Mouse (Mus musculus): ENCODE measurements around the gene Trpc7. TPM values are rescaled to one million over a fixed set of nuclear protein-coding genes. Genes with fewer than 3 reads are reported as not detected.

The Trpc7 gene
- polyA plus RNA-seq, 1 experiment from 2014 or later, result 0.20 TPM

GRCm38 (mm10) chr13:56770136-56770578, 125.6 kb downstream of the Trpc7 start:
- no peak for TF ChIP-seq CTCF (IDR thresholded peaks at IDR 0.05; ENCODE audit: low read depth)
- H3K4me1 ChIP-seq (replicated peaks; ENCODE audit: control insufficient read depth, insufficient read depth, low read length), result 0 out of 2 replicates have a peak, but pooled peaks cover 3% of the 10 kb centered on the region
- 63% methylated on average over 1 of the region's 1 CpGs for WGBS
- H3K9me3 ChIP-seq (ENCODE audit: control insufficient read depth), result no peaks in the 10 kb centered on the region
- H3K9ac ChIP-seq (ENCODE audit: low read depth, low read length), result no peak overlapping the region
- ATAC-seq, result no peak
- no peak overlapping the region for H3K4me2 ChIP-seq (replicated peaks; ENCODE audit: low read depth)
- H3K27ac ChIP-seq (ENCODE audit: low read depth, low read length), result no peak overlapping the region
- no peaks in the 10 kb centered on the region for H3K36me3 ChIP-seq (ENCODE audit: control insufficient read depth, insufficient read depth)
- no peaks in the 10 kb centered on the region for H3K27me3 ChIP-seq (replicated peaks; ENCODE audit: control insufficient read depth, insufficient read depth, low read length)
- H3K4me3 ChIP-seq (ENCODE audit: low read depth, low read length), result no peak overlapping the region

DNA sequence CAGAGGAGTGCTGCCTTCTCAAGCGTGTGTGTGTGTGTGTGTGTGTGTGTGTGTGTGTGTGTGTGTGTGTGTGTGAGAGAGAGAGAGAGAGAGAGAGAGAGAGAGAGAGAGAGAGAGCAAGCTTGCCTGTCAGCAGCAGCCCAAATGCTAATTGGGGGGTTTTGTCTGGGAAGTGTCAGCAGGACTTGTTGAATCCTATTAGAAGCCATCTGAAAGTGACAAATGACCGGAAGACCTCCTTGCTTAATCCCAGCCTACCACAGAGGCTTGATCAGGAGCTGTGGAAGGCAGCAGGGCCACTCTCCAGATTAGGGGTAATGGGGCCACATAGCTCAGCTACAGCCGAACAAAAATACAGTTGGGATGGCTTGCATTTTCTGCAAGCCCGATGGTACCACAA, 126.4 kb downstream of the Trpc7 start:
- no peak overlapping the region for H3K27ac ChIP-seq (ENCODE audit: low read depth, low read length)
- TF ChIP-seq CTCF (IDR thresholded peaks at IDR 0.05; ENCODE audit: low read depth), result no peak
- H3K4me2 ChIP-seq (replicated peaks; ENCODE audit: low read depth), result no peak overlapping the region
- ATAC-seq, result no peak
- 54% methylated on average over 4 of the region's 4 CpGs for WGBS
- no peaks in the 10 kb centered on the region for H3K36me3 ChIP-seq (ENCODE audit: control insufficient read depth, insufficient read depth)
- 0 out of 2 replicates have a peak, but pooled peaks cover 4% of the 10 kb centered on the region for H3K4me1 ChIP-seq (replicated peaks; ENCODE audit: control insufficient read depth, insufficient read depth, low read length)
- no peak overlapping the region for H3K9ac ChIP-seq (ENCODE audit: low read depth, low read length)
- no peak overlapping the region for H3K4me3 ChIP-seq (ENCODE audit: low read depth, low read length)
- H3K27me3 ChIP-seq (replicated peaks; ENCODE audit: control insufficient read depth, insufficient read depth, low read length), result no peaks in the 10 kb centered on the region
- no peaks in the 10 kb centered on the region for H3K9me3 ChIP-seq (ENCODE audit: control insufficient read depth)

DNA sequence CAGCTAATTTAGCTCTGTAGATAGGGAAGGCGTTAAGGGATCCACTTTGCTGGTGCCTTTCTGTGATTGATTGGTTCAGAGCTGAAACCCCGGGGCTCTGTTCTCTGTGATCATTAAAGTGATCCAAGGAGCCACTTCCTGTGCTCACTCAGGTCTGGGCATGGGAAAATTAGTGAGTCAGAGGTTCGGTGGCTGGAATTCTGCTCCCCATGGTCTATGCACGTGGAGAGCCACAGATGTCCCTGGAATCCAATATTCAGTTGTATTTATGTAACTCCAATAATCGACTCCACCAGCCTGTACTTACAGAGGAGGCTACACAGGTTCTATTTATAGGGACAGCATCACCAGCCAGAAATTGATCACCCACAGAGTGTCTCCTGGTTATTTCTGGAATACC, 129.6 kb downstream of the Trpc7 start:
- Histone ChIP-seq H3K4me1 (replicated peaks; ENCODE audit: control insufficient read depth, insufficient read depth, low read length) (0 out of 2 replicates have a peak, but pooled peaks cover 4% of the 10 kb centered on the region), H3K27ac (ENCODE audit: low read depth, low read length) (no peak overlapping the region), H3K4me2 (replicated peaks; ENCODE audit: low read depth) (no peak overlapping the region), H3K27me3 (replicated peaks; ENCODE audit: control insufficient read depth, insufficient read depth, low read length) (no peaks in the 10 kb centered on the region), H3K9ac (ENCODE audit: low read depth, low read length) (no peak overlapping the region), H3K4me3 (ENCODE audit: low read depth, low read length) (no peak overlapping the region), H3K36me3 (ENCODE audit: control insufficient read depth, insufficient read depth) (no peaks in the 10 kb centered on the region), H3K9me3 (ENCODE audit: control insufficient read depth) (no peaks in the 10 kb centered on the region)
- no peak for TF ChIP-seq CTCF (IDR thresholded peaks at IDR 0.05; ENCODE audit: low read depth)
- no peak for ATAC-seq
- 50% methylated on average over 5 of the region's 5 CpGs for WGBS

- 45% methylated on average over 25 of the region's 25 CpGs for WGBS
- Histone ChIP-seq H3K9ac (ENCODE audit: low read depth, low read length) (no peak overlapping the region), H3K36me3 (ENCODE audit: control insufficient read depth, insufficient read depth) (no peaks in the 10 kb centered on the region), H3K27ac (ENCODE audit: low read depth, low read length) (no peak overlapping the region), H3K4me1 (replicated peaks; ENCODE audit: control insufficient read depth, insufficient read depth, low read length) (0 out of 2 replicates have a peak, but pooled peaks cover 4% of the 10 kb centered on the region), H3K4me2 (replicated peaks; ENCODE audit: low read depth) (peak overlapping the region; percentile 55), H3K9me3 (ENCODE audit: control insufficient read depth) (no peaks in the 10 kb centered on the region), H3K4me3 (ENCODE audit: low read depth, low read length) (no peak overlapping the region), H3K27me3 (replicated peaks; ENCODE audit: control insufficient read depth, insufficient read depth, low read length) (no peaks in the 10 kb centered on the region)
- no peak for ATAC-seq
- TF ChIP-seq CTCF (IDR thresholded peaks at IDR 0.05; ENCODE audit: low read depth), result no peak
Measured at GRCm38 (mm10) chr13:56765284-56766032, 130.3 kb downstream of the Trpc7 start.

DNA sequence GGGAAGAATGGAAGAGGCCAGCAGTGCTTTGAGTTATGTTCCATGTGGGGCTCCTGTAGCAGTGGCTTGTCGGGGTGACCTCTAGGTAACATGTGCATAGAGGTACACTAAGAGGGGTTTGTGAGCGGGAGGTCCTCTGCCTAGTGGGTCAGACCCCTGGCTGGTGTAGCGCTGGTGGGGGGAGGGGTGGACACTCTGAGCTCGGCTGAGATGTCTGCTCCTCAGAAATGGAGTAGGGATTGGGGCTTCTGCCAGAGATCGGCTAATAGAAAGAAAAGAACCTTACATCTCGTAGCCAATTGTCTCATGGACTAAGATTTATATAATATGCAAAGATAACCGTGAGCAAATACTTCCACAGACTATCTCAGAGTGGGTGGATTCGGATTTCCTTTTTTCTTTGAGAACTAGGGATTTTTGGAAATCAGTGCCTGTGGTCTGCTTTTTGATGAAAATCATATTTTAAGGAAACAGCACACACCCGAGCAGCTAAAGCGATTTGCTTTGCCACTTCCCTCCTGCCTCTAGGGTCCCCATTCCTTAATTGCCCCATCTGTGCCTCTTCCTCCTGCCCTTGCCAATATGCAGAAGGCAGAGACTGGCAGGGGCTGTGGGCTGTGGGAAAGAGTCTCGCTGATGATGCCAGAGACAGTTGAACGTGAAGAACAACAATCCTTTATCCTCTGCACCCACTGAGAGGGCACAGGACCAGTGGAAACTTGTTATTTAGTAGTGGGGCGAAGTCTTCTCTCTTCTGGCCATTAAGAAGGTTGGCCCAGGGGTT, 133.2 kb downstream of the Trpc7 start:
- no peak for TF ChIP-seq CTCF (IDR thresholded peaks at IDR 0.05; ENCODE audit: low read depth)
- H3K9me3 ChIP-seq (ENCODE audit: control insufficient read depth), result no peaks in the 10 kb centered on the region
- WGBS, result 44% methylated on average over 13 of the region's 13 CpGs
- no peaks in the 10 kb centered on the region for H3K36me3 ChIP-seq (ENCODE audit: control insufficient read depth, insufficient read depth)
- no peaks in the 10 kb centered on the region for H3K27me3 ChIP-seq (replicated peaks; ENCODE audit: control insufficient read depth, insufficient read depth, low read length)
- 0 out of 2 replicates have a peak, but pooled peaks cover 4% of the 10 kb centered on the region for H3K4me1 ChIP-seq (replicated peaks; ENCODE audit: control insufficient read depth, insufficient read depth, low read length)
- H3K4me3 ChIP-seq (ENCODE audit: low read depth, low read length), result no peak overlapping the region
- no peak overlapping the region for H3K4me2 ChIP-seq (replicated peaks; ENCODE audit: low read depth)
- ATAC-seq, result no peak
- H3K9ac ChIP-seq (ENCODE audit: low read depth, low read length), result no peak overlapping the region
- no peak overlapping the region for H3K27ac ChIP-seq (ENCODE audit: low read depth, low read length)

DNA sequence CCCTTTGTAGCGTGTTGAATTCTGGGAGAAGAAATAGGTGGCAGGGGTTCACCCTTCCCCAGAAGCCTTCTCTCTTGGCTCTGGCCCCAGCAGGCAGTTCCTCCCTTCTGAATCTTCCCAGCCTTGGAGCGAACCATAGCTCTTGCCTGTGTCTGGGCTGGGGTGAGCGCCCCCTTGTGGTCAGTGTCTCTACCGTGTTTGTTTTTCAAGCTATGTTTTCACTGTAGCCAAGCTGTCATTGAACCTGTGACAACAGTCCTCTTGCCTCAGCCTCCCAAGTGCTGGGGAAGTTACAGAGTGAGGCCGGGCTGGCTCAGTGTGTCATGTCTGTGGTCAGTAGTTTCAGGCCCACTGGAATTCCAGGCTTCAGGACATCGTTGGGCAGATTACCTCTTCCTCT, 137.3 kb downstream of the Trpc7 start:
- Histone ChIP-seq H3K9ac (ENCODE audit: low read depth, low read length) (no peak overlapping the region), H3K27me3 (replicated peaks; ENCODE audit: control insufficient read depth, insufficient read depth, low read length) (peaks cover 10% of the 10 kb centered on the region), H3K4me2 (replicated peaks; ENCODE audit: low read depth) (no peak overlapping the region), H3K27ac (ENCODE audit: low read depth, low read length) (no peak overlapping the region), H3K4me1 (replicated peaks; ENCODE audit: control insufficient read depth, insufficient read depth, low read length) (no peaks in the 10 kb centered on the region), H3K9me3 (ENCODE audit: control insufficient read depth) (no peaks in the 10 kb centered on the region), H3K36me3 (ENCODE audit: control insufficient read depth, insufficient read depth) (no peaks in the 10 kb centered on the region), H3K4me3 (ENCODE audit: low read depth, low read length) (no peak overlapping the region)
- TF ChIP-seq CTCF (IDR thresholded peaks at IDR 0.05; ENCODE audit: low read depth), result peak; percentile 96
- 37% methylated on average over 6 of the region's 6 CpGs for WGBS
- no peak for ATAC-seq

Data from intestine, postnatal 0 days (tissue).